Mouse (Mus musculus) CD4-positive, CD25-positive, alpha-beta regulatory T cell, adult 2 months (primary cell): ENCODE measurements at regions not wholly inside any gene's neighbourhood (a gene's known extent, or its start where the extent isn't known, plus 50 kb on each side); places are given as distances from the start of the nearest gene placed in this dataset.

Experiments used
- DNase-seq: peaks from one replicate; pipeline ENCODE4 v3.0.0-alpha.2; 2012; ENCODE audit warnings: low read depth, low spot score

GRCm38 (mm10) chr5:74885958-74886357 is 158.6 kb downstream of the Chic2 start:
- DNase-seq = no peak

DNA sequence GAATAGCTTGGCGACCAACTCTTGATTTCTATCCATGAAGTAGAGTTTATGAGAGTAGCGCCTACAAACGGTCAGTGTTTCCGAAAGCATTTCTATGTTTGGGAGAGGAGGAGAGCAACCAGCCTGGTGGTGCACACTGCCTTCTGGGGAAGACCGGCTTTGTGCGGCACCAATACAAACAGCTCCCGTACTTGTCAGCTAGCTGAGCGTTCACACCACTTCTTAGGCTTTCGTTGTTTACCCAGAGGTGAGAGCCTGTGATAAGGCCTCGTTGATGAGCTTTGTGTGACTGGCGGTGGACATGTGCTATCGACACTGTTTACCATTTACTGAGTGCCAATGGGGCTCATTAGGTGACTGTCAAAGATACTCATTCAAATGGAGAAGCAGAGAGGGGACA is 162.0 kb downstream of the Chic2 start:
- no peak for DNase-seq

DNA sequence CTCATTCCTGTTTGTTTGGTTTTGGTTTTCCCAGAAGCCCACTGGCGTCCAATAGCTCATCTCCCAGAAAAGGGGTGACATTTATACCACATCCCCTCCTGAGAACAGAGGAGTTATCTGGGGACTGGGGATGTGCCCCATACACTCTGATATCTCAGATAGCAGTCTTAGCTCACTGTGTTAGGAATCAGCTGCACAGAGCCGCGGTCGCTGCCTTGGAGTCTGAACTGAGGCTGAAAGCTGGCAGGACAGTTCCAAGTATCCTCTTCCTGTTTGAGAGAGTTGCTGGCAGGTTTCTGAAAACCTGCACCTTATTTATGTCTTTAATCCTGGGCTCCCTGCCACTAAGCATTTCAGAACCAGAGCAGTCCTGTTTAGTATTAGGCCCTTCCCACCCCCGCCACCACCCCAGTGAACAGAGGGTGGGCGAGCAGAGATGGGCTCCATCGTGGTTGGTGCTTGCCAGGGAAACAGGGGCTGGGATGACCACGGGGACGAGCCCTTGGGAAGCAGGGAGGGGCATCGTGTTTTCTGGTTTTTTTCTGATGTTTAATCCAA is 163.8 kb downstream of the Chic2 start:
- no peak for DNase-seq

DNA sequence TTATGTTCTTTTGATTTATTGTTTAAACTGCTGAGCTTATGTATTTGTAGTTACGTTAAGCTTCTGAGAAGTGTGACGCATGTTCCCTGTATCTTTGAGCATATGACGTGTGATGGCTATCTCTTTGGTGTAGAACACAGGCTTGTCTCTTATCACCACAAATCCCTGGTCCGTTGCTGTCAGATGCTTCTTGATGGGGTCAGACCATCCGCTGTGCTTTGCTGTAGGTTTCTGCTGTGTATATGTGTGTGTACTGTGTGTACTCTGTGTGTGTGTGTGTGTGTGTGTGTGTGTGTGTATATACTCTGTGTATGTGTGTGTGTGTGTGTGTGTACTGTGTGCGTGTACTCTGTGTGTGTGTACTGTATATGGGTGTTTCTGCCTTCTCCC is 164.5 kb downstream of the Chic2 start:
- DNase-seq = no peak

DNA sequence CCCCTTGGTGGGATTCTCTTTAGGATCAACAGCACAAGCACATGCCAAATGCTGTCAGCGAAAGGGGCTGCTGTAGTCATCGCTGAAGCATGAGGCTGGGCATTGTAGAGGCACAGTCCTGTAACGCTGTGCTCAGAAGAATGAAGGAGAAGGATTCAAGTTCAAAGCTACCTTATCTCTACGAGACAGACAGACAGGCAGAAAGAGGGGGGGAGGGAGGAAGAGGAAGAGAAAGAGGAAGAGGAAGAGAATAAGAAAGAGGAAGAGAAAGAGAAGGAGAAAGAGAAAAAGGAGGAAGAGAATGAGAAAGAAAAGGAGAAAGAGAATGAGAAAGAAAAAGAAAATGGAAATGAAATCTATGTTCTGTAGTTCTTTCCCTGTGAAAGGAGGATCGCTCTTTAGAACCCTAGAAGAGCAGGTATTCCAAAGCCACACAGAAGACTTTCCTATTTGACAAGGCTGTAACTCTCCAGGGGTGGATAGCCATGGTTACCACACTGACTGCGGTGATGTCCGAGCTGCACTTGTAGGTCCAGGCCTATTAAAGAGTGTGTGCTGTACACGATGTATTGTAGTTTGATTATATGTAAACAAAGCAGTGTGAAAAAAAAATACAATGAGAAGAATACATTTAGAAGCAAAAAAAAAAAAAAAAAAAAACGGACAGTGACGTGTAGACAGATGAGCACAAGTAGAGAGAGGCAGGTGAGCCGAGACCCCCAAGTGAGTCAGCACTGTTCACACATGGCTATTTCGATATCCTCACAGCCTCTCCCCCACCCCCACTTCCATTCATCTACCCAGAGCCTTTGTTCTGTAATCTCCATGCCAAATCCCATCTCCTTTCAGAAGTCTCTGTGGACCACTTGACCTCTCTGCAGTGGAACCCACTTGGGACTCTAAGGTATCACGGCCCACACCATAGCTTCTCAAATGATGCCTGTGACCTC is 165.2 kb downstream of the Chic2 start:
- DNase-seq = no peak

- no peak for DNase-seq
Observed at GRCm38 (mm10) chr5:74877595-74877994, 167.0 kb downstream of the Chic2 start.

DNA sequence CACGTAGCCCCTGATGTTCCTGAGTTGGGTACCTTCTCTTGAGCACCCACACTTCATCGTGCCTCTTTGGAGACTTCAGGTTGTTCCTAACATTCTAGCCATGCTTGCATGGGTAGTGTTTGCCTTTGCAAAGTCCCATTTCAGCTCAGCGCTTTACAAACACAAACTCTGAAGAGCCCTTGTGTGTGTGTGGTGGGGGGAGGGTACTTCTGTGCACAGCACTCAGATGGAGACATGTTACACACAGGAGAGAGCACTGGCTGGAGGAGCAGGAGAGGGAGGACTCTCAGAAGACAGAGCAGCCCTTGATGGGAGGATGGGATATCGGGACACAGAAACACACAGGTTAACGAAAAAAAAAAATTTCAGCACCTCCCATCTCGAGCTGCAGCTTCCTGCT is 167.4 kb downstream of the Chic2 start:
- DNase-seq = no peak

DNA sequence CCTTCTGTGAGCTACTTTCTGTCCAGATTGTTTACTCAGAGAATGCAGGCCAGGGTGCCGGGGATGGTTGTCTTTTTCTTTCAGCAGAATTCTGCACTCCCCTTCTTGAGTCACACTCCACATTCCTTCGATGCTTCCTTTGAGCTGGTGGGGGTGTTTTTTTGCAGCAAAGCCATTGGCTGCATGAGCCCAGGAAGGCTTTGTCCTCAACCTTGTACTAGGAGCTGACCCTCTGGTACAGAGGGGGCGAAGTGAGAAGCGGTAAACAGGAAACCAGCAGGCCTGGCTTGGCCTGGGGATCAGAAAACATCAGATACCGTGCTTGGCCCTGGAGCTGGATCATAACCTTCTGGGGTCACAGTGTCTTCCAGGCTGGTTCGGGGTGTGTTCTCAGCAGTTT is 169.9 kb downstream of the Chic2 start:
- DNase-seq = no peak

DNA sequence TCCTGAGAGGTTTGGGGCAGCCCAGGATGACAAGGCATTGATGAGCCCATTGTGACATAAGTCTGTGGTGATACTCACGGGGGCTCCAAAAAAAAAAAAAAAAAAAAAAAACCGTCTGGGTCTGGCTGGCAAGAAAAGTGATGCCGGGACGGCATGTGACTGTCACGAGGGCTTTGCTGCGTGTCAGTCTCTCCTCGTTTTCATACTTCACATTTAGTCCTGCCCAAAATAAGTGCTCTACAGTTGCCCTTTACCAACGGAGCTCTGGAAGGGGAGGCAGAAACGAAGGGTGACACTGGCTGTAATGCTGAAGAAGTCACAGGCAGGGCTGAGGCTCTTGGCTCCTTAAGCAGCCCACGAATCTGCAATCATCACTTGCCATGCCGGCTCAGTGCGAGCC is 167.9 kb upstream of the Lnx1 start:
- no peak for DNase-seq

- no peak for DNase-seq
Observed at GRCm38 (mm10) chr5:74867113-74867785, 164.5 kb upstream of the Lnx1 start.

- DNase-seq = no peak
Observed at GRCm38 (mm10) chr5:74866697-74867096, 164.0 kb upstream of the Lnx1 start.

- no peak for DNase-seq
Observed at GRCm38 (mm10) chr5:74865446-74865845, 162.7 kb upstream of the Lnx1 start.

DNA sequence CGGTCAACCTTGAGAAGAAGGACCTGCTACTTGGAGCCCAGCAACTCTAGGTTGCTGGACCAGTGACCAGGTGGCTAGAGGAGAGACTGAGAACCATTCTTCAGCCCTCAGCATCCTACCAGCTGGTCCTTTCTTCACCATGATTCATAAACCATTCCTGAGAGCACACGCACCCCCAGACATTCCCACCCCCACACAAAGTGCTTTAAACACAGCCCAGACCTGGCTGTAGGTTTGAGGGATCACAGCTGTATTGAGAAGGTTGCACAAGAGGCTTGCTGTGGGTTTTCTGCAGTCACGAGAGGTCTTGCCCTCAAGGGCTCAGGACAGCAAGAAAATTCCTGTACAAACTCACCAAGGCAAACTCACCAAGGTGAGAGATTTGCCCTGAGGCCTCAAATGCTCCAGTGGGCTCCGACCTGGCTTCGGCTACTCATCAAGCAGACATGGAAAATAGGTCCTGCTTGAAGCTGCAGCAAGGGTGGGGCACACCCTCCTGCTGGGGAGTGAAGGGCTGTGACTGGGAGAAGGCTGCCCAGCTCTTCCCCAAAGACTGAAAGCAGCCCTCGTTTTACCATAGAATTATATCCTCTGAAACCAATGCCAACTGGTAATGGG is 161.9 kb upstream of the Lnx1 start:
- DNase-seq = no peak

- DNase-seq = no peak
Observed at GRCm38 (mm10) chr5:74861297-74861696, 158.6 kb upstream of the Lnx1 start.

GRCm38 (mm10) chr5:74857861-74858260 is 155.1 kb upstream of the Lnx1 start:
- no peak for DNase-seq

DNA sequence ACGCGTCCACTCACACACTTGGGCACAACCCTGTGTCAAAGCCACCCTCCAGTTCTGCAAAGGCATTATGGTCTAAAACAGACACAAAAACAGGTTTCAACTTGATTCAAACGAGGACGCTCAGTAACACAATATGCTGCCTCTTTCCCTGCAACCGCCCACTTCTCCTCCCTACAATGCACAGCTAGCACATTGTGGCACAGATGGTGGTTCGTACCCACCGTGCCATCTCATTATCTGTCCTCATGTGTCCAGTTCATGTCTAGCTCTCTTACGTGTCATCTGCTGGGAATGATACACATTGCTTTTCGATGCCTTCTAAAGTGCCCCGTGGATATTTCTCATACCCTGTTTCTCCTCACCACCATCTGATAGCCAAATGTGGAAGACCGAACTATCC is 154.4 kb upstream of the Lnx1 start:
- DNase-seq = no peak

DNA sequence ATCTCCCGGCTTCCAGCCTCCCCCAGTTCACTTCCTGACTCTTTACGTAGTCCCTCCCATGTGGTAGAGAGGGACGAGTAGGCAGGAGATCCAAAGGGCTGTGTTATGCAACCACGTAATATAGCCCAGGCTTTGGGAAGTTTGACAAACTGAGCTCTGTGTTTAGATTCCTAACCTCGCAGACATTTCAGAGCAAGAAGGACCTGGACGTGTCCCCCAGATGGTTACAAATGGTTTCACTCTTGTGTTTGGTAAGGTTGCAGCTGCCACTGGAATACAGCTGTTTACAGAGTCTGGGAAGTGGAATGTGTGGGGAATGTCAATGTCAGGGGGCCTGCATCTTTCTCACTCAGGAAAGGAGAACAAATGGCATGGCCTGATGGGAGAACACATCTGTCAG is 145.1 kb upstream of the Lnx1 start:
- no peak for DNase-seq

DNA sequence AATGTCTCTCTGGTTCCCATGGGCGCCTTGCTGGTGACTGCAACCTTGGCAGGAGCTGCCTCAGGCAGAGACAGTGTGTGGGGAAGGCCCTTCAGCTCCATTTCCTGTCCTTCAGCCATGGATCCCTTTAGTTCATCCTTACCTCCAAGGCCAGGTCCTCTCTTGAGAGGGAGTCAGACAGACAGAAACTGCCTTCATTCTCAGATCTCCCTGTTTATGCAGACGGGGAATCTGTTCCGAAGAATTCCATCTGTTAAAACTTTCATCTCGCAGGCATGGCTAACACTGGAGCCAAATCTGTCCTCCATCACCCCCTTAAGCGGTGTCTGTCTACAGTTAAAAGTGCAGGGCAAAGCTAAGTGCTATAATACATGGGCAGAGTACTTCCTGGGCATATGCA is 144.0 kb upstream of the Lnx1 start:
- DNase-seq = no peak

DNA sequence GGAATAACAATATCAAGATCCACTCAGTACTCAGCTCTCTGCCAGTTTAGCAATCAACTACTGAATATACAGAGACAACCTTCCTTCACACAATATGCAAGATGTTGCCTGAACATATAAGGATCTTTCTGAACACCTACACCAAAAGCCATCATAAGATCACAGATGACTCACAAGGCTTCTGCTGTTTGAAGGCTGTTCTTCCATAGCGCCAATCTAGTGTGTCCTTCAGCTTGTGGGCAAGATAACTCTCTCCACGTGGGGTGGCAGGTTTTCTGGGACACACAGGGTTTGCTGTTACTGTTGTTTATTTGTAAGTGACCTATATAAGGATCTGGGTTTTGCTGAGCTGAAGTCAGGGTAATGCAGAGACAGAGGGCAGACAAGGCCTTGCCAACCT is 131.7 kb upstream of the Lnx1 start:
- DNase-seq = no peak

- no peak for DNase-seq
Observed at GRCm38 (mm10) chr5:74833887-74834286, 131.2 kb upstream of the Lnx1 start.

- no peak for DNase-seq
Observed at GRCm38 (mm10) chr5:74832011-74832410, 129.3 kb upstream of the Lnx1 start.

DNA sequence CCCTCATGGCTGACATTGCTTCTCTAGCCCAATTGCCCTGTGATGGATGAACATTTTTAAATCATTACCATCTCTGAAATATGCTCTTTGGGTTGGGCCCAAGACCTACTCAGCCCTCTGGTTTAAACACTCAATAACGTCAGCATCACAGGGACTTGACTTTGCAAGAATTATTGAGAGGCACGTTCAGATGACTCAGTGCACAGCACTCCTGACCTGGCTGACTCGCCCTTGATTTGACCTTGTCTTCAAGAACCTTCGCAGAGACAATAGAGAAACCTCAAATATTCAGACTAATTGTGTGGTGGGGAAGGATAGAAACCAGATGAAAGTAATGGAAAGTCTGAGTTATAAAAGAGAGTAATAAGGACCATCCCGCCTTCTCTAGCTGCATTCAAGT is 127.9 kb upstream of the Lnx1 start:
- DNase-seq = no peak
